Mouse (Mus musculus): ENCODE measurements around the gene Agrp. TPM values are rescaled to one million over a fixed set of nuclear protein-coding genes. Genes with fewer than 3 reads are reported as not detected.

Agrp gene
- total RNA-seq, 2 experiments from 2014 or later: 0.84 to 0.85 TPM

DNA sequence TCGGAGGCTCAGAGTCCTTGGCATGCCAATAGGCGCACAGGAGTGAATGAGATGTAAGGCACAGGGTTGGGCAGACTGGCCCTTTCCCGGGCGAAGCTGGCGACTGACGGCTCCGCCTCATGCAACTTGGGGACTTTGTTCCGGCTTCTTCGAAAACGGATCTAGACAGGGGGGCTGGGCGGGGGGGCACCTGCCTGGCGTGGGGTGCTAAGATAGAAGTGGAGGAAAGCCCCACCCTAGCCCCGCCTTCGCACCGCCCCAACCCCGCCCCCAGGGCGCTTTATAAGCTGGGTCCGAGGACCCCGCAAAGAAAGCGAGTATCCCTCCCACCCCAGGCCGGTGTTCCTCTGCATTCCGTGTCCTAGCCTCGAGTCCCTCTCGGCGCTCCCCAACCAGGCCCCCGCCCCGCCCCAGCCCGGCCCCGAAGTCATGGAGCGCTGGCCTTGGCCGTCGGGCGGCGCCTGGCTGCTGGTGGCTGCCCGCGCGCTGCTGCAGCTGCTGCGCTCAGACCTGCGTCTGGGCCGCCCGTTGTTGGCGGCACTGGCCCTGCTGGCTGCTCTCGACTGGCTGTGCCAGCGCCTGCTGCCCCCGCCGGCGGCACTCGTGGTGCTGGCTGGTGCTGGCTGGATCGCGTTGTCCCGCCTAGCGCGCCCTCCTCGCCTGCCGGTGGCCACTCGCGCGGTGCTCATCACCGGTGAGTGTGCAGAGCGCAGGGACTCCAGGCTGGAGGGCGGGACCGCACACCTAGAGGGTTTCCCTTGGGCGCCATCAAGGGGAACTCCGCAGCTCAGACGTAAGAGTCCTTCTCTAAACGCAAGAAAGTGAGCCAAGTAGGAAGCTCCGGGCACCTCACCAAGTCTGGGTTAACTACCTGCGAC, 118.5 kb downstream of the Agrp start, which contains the start of gene Hsd11b2:
Hsd11b2 (plus strand) TSS at position 320 of the 878 bp plus-strand sequence.
- peak; percentile 67 for DNase-seq

DNA sequence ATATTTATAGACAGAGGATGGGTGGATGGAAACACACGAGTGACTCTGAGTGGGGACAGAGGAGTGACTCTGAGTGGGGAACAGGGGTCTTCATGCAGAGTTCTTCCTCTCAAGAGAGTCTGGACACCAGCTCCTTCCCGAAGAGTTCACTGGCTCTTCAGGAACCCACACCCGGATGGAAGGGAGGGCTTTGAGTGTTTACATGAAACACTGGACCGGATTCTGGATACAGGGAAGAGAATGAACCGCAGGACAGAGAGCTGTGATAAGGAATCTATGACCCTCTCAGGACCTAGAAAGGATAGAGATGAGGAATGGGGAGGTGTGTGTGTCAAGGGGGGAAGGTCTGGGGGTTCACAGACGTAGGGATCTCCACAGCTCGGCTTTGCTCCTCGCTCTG, 119.8 kb downstream of the Agrp start:
- no peak for DNase-seq

Small RNAs within 50 kb of the gene (microRNA-seq; reads per million reads assigned to microRNA genes)
- 0.25 to 0.32 reads per million in 2 experiments for gene Mir1966

Other genes with a start within 250 kb of the Agrp start
- under 1 TPM in 1 of 2 experiments, not detected in 1; 0.07 TPM for gene Kctd19, start 223.9 kb downstream of the Agrp start, total RNA-seq (2021)
- gene Lrrc36, start 223.8 kb downstream of the Agrp start, total RNA-seq (2021): 1 to 10 TPM in 1 of 2 experiments, under 1 TPM in 1; 0.93 to 1.1 TPM
- gene Tppp3, start 165.9 kb downstream of the Agrp start, total RNA-seq (2021): 100 to 1,000 TPM; 260 to 285 TPM
- 10 to 100 TPM; 10.9 to 15.9 TPM for gene Zdhhc1, start 140.5 kb downstream of the Agrp start, total RNA-seq (2021)
- 1 to 10 TPM; 4.4 to 4.5 TPM for gene Hsd11b2, start 118.6 kb downstream of the Agrp start, total RNA-seq (2021)
- 10 to 100 TPM; 49.3 to 54.2 TPM for gene Atp6v0d1, start 71.3 kb downstream of the Agrp start, total RNA-seq (2021)
- 10 to 100 TPM; 20.7 to 26.9 TPM for gene Ripor1, start 32.1 kb downstream of the Agrp start, total RNA-seq (2021)
- gene Ctcf, start 825 bp downstream of the Agrp start, total RNA-seq (2021): 10 to 100 TPM; 43.7 to 46.7 TPM
- under 1 TPM; 0.28 to 0.38 TPM for gene Carmil2, start 48.9 kb upstream of the Agrp start, total RNA-seq (2021)
- gene Acd, start 63.7 kb upstream of the Agrp start, total RNA-seq (2021): 10 to 100 TPM; 12.9 to 15.2 TPM
- 1 to 10 TPM; 6.0 to 7.8 TPM for gene Pard6a, start 63.8 kb upstream of the Agrp start, total RNA-seq (2021)
- gene 4933405L10Rik, start 70.3 kb upstream of the Agrp start, total RNA-seq (2021): not detected
- gene Enkd1, start 70.8 kb upstream of the Agrp start, total RNA-seq (2021): 1 to 10 TPM; 2.0 to 3.7 TPM
- gene Gfod2, start 121.3 kb upstream of the Agrp start, total RNA-seq (2021): 1 to 10 TPM; 6.5 to 7.6 TPM
- gene Ranbp10, start 190.0 kb upstream of the Agrp start, total RNA-seq (2021): 10 to 100 TPM; 19.9 to 25.2 TPM
- not detected for gene Tsnaxip1, start 190.3 kb upstream of the Agrp start, total RNA-seq (2021)
- gene Cenpt, start 215.9 kb upstream of the Agrp start, total RNA-seq (2021): 1 to 10 TPM; 5.2 to 7.0 TPM
- gene Thap11, start 217.7 kb upstream of the Agrp start, total RNA-seq (2021): 10 to 100 TPM; 24.2 to 26.9 TPM
- gene Nutf2, start 223.2 kb upstream of the Agrp start, total RNA-seq (2021): 10 to 100 TPM; 65.5 to 80.5 TPM
- gene Edc4, start 243.5 kb upstream of the Agrp start, total RNA-seq (2021): 10 to 100 TPM; 24.6 to 30.3 TPM